Mouse (Mus musculus) spleen, adult 2 months (tissue): ENCODE results near the gene Ndufa3.

ENCODE experiments used
- CTCF ChIP-seq: fragments of 200-500 bp; IDR thresholded peaks from 2 replicates; pipeline ENCODE4 v1.5.1; 2011; ENCODE audit warnings: mild to moderate bottlenecking, inconsistent platforms; ENCODE audit not compliant: insufficient read depth, insufficient read length, insufficient replicate concordance; ENCODE audit errors: extremely low read depth
- POLR2A ChIP-seq: fragments of 200-500 bp; IDR thresholded peaks from 2 replicates; pipeline ENCODE4 v1.6.1; 2011; ENCODE audit warnings: low read depth, low read length, inconsistent platforms

GRCm38 (mm10) chr7:3610437-3610836, 6.7 kb upstream of the Ndufa3 start:
- TF ChIP-seq CTCF, result no peak
- TF ChIP-seq POLR2A, result no peak
